Mouse (Mus musculus) hindbrain, embryonic 11.5 days (tissue): ENCODE measurements around the gene Ablim1. TPM values are rescaled to one million over a fixed set of nuclear protein-coding genes. Genes with fewer than 3 reads are reported as not detected.

Experiments used
- ATAC-seq: fragments of 200-750 bp; cut with Nextera tagmentation; 2 replicates; pipeline ENCODE4 v1.8.0; 2017; ENCODE audit warnings: mild to moderate bottlenecking, moderate TSS enrichment, moderate library complexity; ENCODE audit not compliant: low FRiP score
- DNase-seq: peaks from one replicate; pipeline ENCODE4 v3.0.0-alpha.2; 2015; ENCODE audit warnings: low spot score
- H3K27ac ChIP-seq: fragments of 300-500 bp; sonication (generic); 2 replicates; pipeline ENCODE4 v1.5.1; 2014; ENCODE audit warnings: mild to moderate bottlenecking, low read depth, low read length
- H3K27me3 ChIP-seq: fragments of 300-500 bp; sonication (generic); 2 replicates; pipeline ENCODE4 v1.6.1; 2014; ENCODE audit warnings: mild to moderate bottlenecking, low read length, moderate library complexity, mixed read lengths; ENCODE audit not compliant: control insufficient read depth, insufficient read depth
- H3K36me3 ChIP-seq: fragments of 300-500 bp; sonication (generic); 2 replicates; pipeline ENCODE4 v1.6.1; 2014; ENCODE audit warnings: mild to moderate bottlenecking, low read length, moderate library complexity, mixed read lengths; ENCODE audit not compliant: control insufficient read depth, insufficient read depth
- H3K4me1 ChIP-seq: fragments of 300-500 bp; sonication (generic); replicated peaks from 2 replicates; pipeline ENCODE4 v1.6.1; 2014; ENCODE audit warnings: low read length, mixed read lengths; ENCODE audit not compliant: control insufficient read depth, insufficient read depth
- H3K4me2 ChIP-seq: fragments of 300-500 bp; sonication (generic); replicated peaks from 2 replicates; pipeline ENCODE4 v1.6.1; 2014; ENCODE audit warnings: mild to moderate bottlenecking, low read depth, low read length
- H3K4me3 ChIP-seq: fragments of 300-500 bp; sonication (generic); 2 replicates; pipeline ENCODE4 v1.5.1; 2014; ENCODE audit warnings: low read depth, low read length
- H3K9ac ChIP-seq: fragments of 300-500 bp; sonication (generic); 2 replicates; pipeline ENCODE4 v1.6.1; 2014; ENCODE audit warnings: low read depth, low read length
- H3K9me3 ChIP-seq: fragments of 300-500 bp; sonication (generic); 2 replicates; pipeline ENCODE4 v1.6.1; 2016; ENCODE audit warnings: low read length; ENCODE audit not compliant: control insufficient read depth
- WGBS: fragments of 180-500 bp; shearing (Covaris S2); extraction: QIAGEN DNeasy Blood & Tissue Kit; methylation state at CpG from one replicate; pipeline ENCODE4 v1.1.7; 2014; 5-methylcytosine and 5-hydroxymethylcytosine counted together
- polyA plus RNA-seq: library from polyadenylated mRNA; unstranded; fragments of >200 nt; fragmentation: Nextera tagmentation; extraction: Ambion mirVana; gene quantifications from 2 replicates; pipeline ENCODE4 v1.2.1, GENCODE M21; 2014

Gene Ablim1
- polyA plus RNA-seq, 1 experiment from 2014 or later = 18.6 TPM

- Histone ChIP-seq H3K4me2 (no peak overlapping the region), H3K4me3 (no peak overlapping the region), H3K36me3 (no peaks in the 10 kb centered on the region), H3K4me1 (no peaks in the 10 kb centered on the region), H3K9me3 (no peaks in the 10 kb centered on the region), H3K9ac (no peak overlapping the region), H3K27ac (no peak overlapping the region), H3K27me3 (peaks cover 8% of the 10 kb centered on the region)
- DNase-seq (no peak), ATAC-seq (no peak)
- 74% methylated on average over 12 of the region's 12 CpGs for WGBS
These were observed 311.8 kb downstream of the Ablim1 start for GRCm38 (mm10) chr19:57002741-57003459.

- 95% methylated on average over 4 of the region's 4 CpGs for WGBS
- Histone ChIP-seq H3K4me1 (0 out of 2 replicates have a peak, but pooled peaks cover under 1% of the 10 kb centered on the region), H3K4me2 (no peak overlapping the region), H3K4me3 (no peak overlapping the region), H3K27ac (no peak overlapping the region), H3K36me3 (no peaks in the 10 kb centered on the region), H3K27me3 (no peaks in the 10 kb centered on the region; the same call in 1 of the 2 replicates), H3K9me3 (no peaks in the 10 kb centered on the region), H3K9ac (no peak overlapping the region)
- no peak for DNase-seq
- no peak for ATAC-seq
These were observed 312.8 kb downstream of the Ablim1 start for GRCm38 (mm10) chr19:57001926-57002325.

- ATAC-seq (no peak), DNase-seq (no peak)
- Histone ChIP-seq H3K27ac (no peak overlapping the region), H3K4me1 (0 out of 2 replicates have a peak, but pooled peaks cover 2% of the 10 kb centered on the region), H3K36me3 (no peaks in the 10 kb centered on the region), H3K27me3 (no peaks in the 10 kb centered on the region; the same call in 1 of the 2 replicates), H3K9ac (no peak overlapping the region), H3K4me3 (no peak overlapping the region), H3K4me2 (no peak overlapping the region), H3K9me3 (no peaks in the 10 kb centered on the region)
- WGBS = 82% methylated on average over 5 of the region's 5 CpGs
These were observed 314.1 kb downstream of the Ablim1 start for GRCm38 (mm10) chr19:57000592-57000991.

GRCm38 (mm10) chr19:56999781-57000180, 314.9 kb downstream of the Ablim1 start:
- no peak for DNase-seq
- H3K27me3 ChIP-seq = no peaks in the 10 kb centered on the region
- ATAC-seq = no peak
- no peak overlapping the region for H3K27ac ChIP-seq
- no peak overlapping the region for H3K4me2 ChIP-seq
- H3K9ac ChIP-seq = no peak overlapping the region
- 74% methylated on average over 2 of the region's 2 CpGs for WGBS
- no peak overlapping the region for H3K4me3 ChIP-seq
- no peaks in the 10 kb centered on the region for H3K9me3 ChIP-seq
- no peaks in the 10 kb centered on the region for H3K36me3 ChIP-seq
- H3K4me1 ChIP-seq = 0 out of 2 replicates have a peak, but pooled peaks cover 2% of the 10 kb centered on the region

- Histone ChIP-seq H3K27me3 (no peaks in the 10 kb centered on the region), H3K36me3 (no peaks in the 10 kb centered on the region), H3K9ac (no peak overlapping the region), H3K4me2 (no peak overlapping the region), H3K4me3 (no peak overlapping the region), H3K9me3 (no peaks in the 10 kb centered on the region), H3K27ac (no peak overlapping the region), H3K4me1 (0 out of 2 replicates have a peak, but pooled peaks cover 2% of the 10 kb centered on the region)
- WGBS = 68% methylated on average over 2 of the region's 2 CpGs
- DNase-seq = no peak
- ATAC-seq = no peak
These were observed 315.8 kb downstream of the Ablim1 start for GRCm38 (mm10) chr19:56998910-56999309.

GRCm38 (mm10) chr19:56998331-56998730, 316.4 kb downstream of the Ablim1 start:
- H3K9ac ChIP-seq = no peak overlapping the region
- DNase-seq (no peak), ATAC-seq (no peak)
- H3K9me3 ChIP-seq = no peaks in the 10 kb centered on the region
- H3K27ac ChIP-seq = no peak overlapping the region
- no peak overlapping the region for H3K4me3 ChIP-seq
- 0 out of 2 replicates have a peak, but pooled peaks cover 2% of the 10 kb centered on the region for H3K4me1 ChIP-seq
- WGBS = 79% methylated on average over 4 of the region's 4 CpGs
- no peaks in the 10 kb centered on the region for H3K36me3 ChIP-seq
- H3K4me2 ChIP-seq = no peak overlapping the region
- no peaks in the 10 kb centered on the region for H3K27me3 ChIP-seq

GRCm38 (mm10) chr19:56997164-56997599, 317.5 kb downstream of the Ablim1 start:
- H3K27ac ChIP-seq = 0 out of 2 replicates have a peak overlapping the region, but pooled peaks have one; percentile 24
- ATAC-seq = peak; percentile 68
- WGBS = 7% methylated on average over 10 of the region's 10 CpGs

GRCm38 (mm10) chr19:56995441-56995840, 319.3 kb downstream of the Ablim1 start:
- Histone ChIP-seq H3K4me2 (no peak overlapping the region), H3K4me1 (0 out of 2 replicates have a peak, but pooled peaks cover 2% of the 10 kb centered on the region), H3K36me3 (no peaks in the 10 kb centered on the region), H3K4me3 (no peak overlapping the region), H3K9ac (no peak overlapping the region), H3K27ac (no peak overlapping the region), H3K27me3 (no peaks in the 10 kb centered on the region), H3K9me3 (no peaks in the 10 kb centered on the region)
- 84% methylated on average over 4 of the region's 4 CpGs for WGBS
- no peak for ATAC-seq
- DNase-seq = no peak

More at GRCm38 (mm10) chr19:56997164-56997599, 317.5 kb downstream of the Ablim1 start:
- Histone ChIP-seq H3K4me3 (peak overlapping the region; percentile 1; the same call in 1 of the 2 replicates), H3K27me3 (no peaks in the 10 kb centered on the region), H3K36me3 (no peaks in the 10 kb centered on the region), H3K4me1 (0 out of 2 replicates have a peak, but pooled peaks cover 2% of the 10 kb centered on the region), H3K9ac (0 out of 2 replicates have a peak overlapping the region, but pooled peaks have one; percentile 12), H3K9me3 (no peaks in the 10 kb centered on the region), H3K4me2 (no peak overlapping the region; the same call in 1 of the 2 replicates)
- DNase-seq = peak; percentile 69

- H3K36me3 ChIP-seq = no peaks in the 10 kb centered on the region
- no peak overlapping the region for H3K27ac ChIP-seq
- H3K9ac ChIP-seq = no peak overlapping the region
- H3K4me3 ChIP-seq = no peak overlapping the region
- no peak for DNase-seq
- ATAC-seq = no peak
- no peaks in the 10 kb centered on the region for H3K27me3 ChIP-seq
- H3K4me2 ChIP-seq = no peak overlapping the region
- H3K9me3 ChIP-seq = no peaks in the 10 kb centered on the region
- H3K4me1 ChIP-seq = peaks cover 5% of the 10 kb centered on the region; the same call in 1 of the 2 replicates
- WGBS = 79% methylated on average over 4 of the region's 4 CpGs
These were observed 320.1 kb downstream of the Ablim1 start for GRCm38 (mm10) chr19:56994653-56995052.
